Mouse (Mus musculus) limb, embryonic 10.5 days (tissue): ENCODE measurements around the gene P2ry10b. TPM values are rescaled to one million over a fixed set of nuclear protein-coding genes. Genes with fewer than 3 reads are reported as not detected.

ENCODE experiments used
- DNase-seq: peaks from one replicate; pipeline ENCODE4 v3.0.0-alpha.2; 2017; ENCODE audit warnings: low spot score
- H3K27ac ChIP-seq: fragments of 300-500 bp; sonication (generic); 2 replicates; pipeline ENCODE4 v1.5.1; 2016; ENCODE audit warnings: mild to moderate bottlenecking
- H3K27me3 ChIP-seq: fragments of 300-500 bp; sonication (generic); 2 replicates; pipeline ENCODE4 v1.6.1; 2016; ENCODE audit warnings: low read depth, mild to moderate bottlenecking; ENCODE audit not compliant: poor library complexity, severe bottlenecking
- H3K36me3 ChIP-seq: fragments of 300-500 bp; sonication (generic); 2 replicates; pipeline ENCODE4 v1.6.1; 2016; ENCODE audit warnings: mild to moderate bottlenecking, moderate library complexity
- H3K4me1 ChIP-seq: fragments of 300-500 bp; sonication (generic); 2 replicates; pipeline ENCODE4 v1.6.1; 2016
- H3K4me3 ChIP-seq: fragments of 300-500 bp; sonication (generic); 2 replicates; pipeline ENCODE4 v1.5.1; 2016; ENCODE audit warnings: mild to moderate bottlenecking, moderate library complexity
- H3K9me3 ChIP-seq: fragments of 300-500 bp; sonication (generic); replicated peaks from 2 replicates; pipeline ENCODE4 v1.6.1; 2016; ENCODE audit warnings: mild to moderate bottlenecking
- WGBS: fragments of 180-500 bp; shearing (Covaris S2); methylation state at CpG from one replicate; pipeline ENCODE4 v1.1.7; 2016; 5-methylcytosine and 5-hydroxymethylcytosine counted together
- polyA plus RNA-seq: library from polyadenylated mRNA; unstranded; fragments of >200 nt; fragmentation: Nextera tagmentation; extraction: Ambion mirVana; gene quantifications from 2 replicates; pipeline ENCODE4 v1.2.1, GENCODE M21; 2016

Gene P2ry10b
- polyA plus RNA-seq = 0.43 and 0.44 TPM in 2 replicates

DNA sequence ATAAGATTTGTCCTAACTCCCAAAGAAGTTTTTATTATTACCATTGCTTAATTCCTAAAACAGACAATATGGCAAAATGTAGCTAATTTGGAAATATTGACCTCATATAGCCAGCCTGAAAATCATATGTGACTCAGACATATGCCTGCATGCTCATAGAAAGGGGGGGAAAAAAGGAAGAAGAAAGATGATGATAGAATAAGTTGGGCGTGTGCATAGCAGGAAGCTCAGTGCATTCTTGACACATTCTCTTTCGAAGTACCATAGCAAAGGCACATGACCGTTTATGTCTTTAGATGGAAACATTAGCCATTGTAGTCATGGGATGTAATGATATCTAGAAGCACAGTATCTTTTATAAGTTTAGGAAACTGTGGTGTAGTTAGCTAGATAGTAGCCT lies at the start of gene P2ry10b:
P2ry10b (plus strand) TSS at position 247 of the 400 bp plus-strand sequence.
- Histone ChIP-seq H3K4me1 (peaks cover 6% of the 10 kb centered on the region; the same call in 1 of the 2 replicates), H3K9me3 (no peaks in the 10 kb centered on the region), H3K27ac (no peak within 1 kb of the TSS; the same call in 1 of the 2 replicates), H3K4me3 (no peak within 1 kb of the TSS), H3K27me3 (peaks cover 18% of the 10 kb centered on the region; the same call in 1 of the 2 replicates), H3K36me3 (no peaks in the 10 kb centered on the region)
- 85% methylated on average over 3 of the region's 3 CpGs for WGBS
- DNase-seq = no peak

DNA sequence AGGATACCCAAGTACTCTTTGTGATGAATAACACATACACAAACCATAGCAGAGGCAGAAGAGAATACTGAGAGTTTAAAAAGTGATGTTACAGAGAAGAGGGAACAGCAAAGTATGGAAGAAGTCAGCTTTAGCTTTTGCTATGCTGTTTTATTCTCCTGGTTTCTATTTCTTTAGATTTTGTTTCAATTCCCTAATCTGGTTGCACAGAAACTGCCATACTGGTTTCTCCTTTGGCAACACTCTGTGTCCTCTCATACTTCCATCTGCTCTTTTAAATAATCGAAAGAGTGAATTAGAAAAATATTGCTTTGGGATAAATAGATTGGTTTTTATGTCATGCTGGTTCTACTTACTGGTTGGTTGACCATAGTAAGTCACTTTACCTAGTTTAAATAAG lies 32.4 kb upstream of the P2ry10b start:
- Histone ChIP-seq H3K4me1 (no peaks in the 10 kb centered on the region), H3K9me3 (no peaks in the 10 kb centered on the region), H3K27me3 (no peaks in the 10 kb centered on the region; the same call in 1 of the 2 replicates), H3K27ac (no peak overlapping the region), H3K36me3 (no peaks in the 10 kb centered on the region), H3K4me3 (no peak overlapping the region)
- WGBS = 89% methylated on average over 1 of the region's 1 CpGs
- DNase-seq = no peak

DNA sequence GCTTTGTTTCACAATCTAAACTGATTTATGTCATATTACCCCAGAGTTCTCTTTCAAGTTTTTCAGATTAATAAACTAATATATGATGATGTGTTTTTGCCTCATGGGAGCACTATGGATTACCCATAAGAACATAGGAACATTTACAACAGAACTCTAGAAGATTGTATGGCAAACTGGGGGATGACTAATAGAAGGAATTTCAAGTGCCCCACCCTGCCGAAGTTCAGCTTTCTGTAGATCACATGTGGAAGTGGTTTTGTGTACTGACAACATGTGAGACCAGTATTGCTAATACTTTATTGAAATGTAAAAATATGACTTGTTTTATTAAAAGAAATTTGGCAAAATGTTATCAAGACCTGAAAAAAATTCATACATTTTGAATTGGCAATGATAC lies 31.7 kb upstream of the P2ry10b start:
- Histone ChIP-seq H3K4me1 (no peaks in the 10 kb centered on the region), H3K27ac (no peak overlapping the region), H3K27me3 (no peaks in the 10 kb centered on the region), H3K9me3 (no peaks in the 10 kb centered on the region), H3K4me3 (no peak overlapping the region), H3K36me3 (no peaks in the 10 kb centered on the region)
- no peak for DNase-seq
- 91% methylated on average over 1 of the region's 1 CpGs for WGBS

DNA sequence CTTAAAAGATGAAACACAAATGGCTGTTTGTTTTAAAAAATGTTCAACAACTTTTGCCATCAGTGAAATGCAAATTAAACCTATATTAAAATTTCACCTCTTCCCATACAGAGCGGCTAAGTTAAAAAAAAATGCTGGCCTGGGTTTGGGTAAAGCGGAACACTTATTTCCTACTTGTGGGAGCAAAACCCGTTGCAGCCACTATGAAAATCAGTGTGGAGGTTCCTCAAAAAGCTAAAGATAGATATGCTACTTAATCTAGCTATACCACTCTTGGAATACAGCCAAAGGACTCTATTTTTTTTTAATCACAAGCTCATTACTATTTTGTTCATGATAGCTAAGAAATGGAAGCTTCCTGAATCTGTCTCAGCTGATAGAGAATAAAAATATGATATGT lies 5.5 kb upstream of the P2ry10b start:
- Histone ChIP-seq H3K9me3 (no peaks in the 10 kb centered on the region), H3K4me3 (no peak overlapping the region), H3K27me3 (no peaks in the 10 kb centered on the region), H3K4me1 (no peaks in the 10 kb centered on the region), H3K27ac (no peak overlapping the region), H3K36me3 (no peaks in the 10 kb centered on the region)
- WGBS = 92% methylated on average over 3 of the region's 3 CpGs
- no peak for DNase-seq

DNA sequence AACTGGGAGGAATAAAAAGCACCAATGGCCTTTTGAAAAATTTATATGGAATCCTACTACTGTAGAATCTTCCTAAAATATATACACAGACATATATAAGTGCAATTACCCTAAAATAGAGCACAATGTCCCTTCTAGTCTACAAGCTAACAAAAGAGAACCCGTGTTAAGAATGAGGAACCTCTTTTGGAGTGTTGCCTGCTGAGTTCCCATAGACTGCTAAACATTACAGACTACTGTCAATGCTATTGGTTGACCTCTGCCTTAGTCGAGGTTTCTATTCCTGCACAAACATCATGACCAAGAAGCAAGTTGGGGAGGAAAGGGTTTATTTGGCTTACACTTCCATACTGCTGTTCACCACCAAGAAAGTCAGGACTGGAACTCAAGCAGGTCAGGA lies 4.8 kb upstream of the P2ry10b start:
- 73% methylated on average over 2 of the region's 2 CpGs for WGBS
- no peak for DNase-seq

DNA sequence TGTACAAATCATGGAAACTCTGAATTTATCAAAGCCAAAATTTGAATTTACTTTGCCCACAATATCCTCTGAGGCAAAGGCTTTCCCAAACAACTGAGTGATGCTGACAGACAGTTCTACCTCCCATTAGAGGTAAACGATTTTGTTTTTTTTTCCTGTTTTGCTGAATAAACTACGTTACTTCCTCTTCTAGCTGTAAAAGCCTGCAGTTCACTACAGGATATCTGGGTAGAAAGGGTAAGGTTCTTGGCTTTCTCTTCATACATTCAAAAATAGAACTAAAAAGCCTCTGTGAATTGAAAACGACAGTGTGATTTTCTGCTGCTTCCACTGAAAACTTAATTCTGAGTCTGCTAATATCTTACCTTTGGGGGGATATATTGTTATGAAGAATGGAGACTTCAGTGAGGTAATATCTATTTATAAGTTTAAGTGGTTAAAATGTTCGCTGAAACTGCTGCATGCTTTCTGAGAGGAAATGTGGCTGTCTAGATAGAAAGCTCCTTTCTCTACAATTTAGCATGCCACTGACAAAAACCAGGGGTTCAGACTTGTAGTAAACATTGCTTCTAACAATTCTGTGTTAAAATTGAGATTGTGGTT lies 765 bp downstream of the P2ry10b start:
- Histone ChIP-seq H3K36me3 (no peaks in the 10 kb centered on the region), H3K4me1 (peaks cover 6% of the 10 kb centered on the region; the same call in 1 of the 2 replicates), H3K4me3 (no peak overlapping the region), H3K27ac (no peak overlapping the region; the same call in 1 of the 2 replicates), H3K9me3 (no peaks in the 10 kb centered on the region), H3K27me3 (peaks cover 18% of the 10 kb centered on the region; the same call in 1 of the 2 replicates)
- 68% methylated on average over 4 of the region's 4 CpGs for WGBS
- no peak for DNase-seq

More for the DNA sequence above, 4.8 kb upstream of the P2ry10b start:
- Histone ChIP-seq H3K4me3 (no peak overlapping the region), H3K36me3 (no peaks in the 10 kb centered on the region), H3K4me1 (no peaks in the 10 kb centered on the region), H3K9me3 (no peaks in the 10 kb centered on the region), H3K27ac (no peak overlapping the region), H3K27me3 (0 out of 2 replicates have a peak, but pooled peaks cover 5% of the 10 kb centered on the region)

DNA sequence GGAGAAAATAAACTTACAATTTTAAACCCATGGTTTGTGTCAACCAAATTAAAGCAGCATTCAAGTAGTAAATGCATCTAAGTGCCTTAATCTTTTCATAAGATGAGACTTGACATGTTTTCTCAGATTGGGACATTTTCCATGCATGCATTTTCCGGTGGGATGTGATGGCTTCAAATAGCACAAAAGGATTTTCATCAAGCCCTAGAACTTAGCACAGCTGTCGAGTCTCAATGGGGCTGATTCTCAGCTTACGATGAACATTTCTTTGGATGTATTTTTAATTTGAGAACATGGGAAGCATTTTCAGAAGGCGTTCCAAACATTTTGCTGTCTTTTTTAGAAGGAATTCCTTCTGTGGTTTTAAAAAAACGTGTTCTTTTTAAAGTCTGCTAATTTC lies 1.3 kb downstream of the P2ry10b start:
- H3K4me3 ChIP-seq = no peak overlapping the region
- H3K36me3 ChIP-seq = no peaks in the 10 kb centered on the region
- no peak overlapping the region for H3K27ac ChIP-seq
- H3K9me3 ChIP-seq = no peaks in the 10 kb centered on the region
- 65% methylated on average over 5 of the region's 5 CpGs for WGBS
- DNase-seq = no peak
- H3K4me1 ChIP-seq = peaks cover 6% of the 10 kb centered on the region; the same call in 1 of the 2 replicates
- peaks cover 18% of the 10 kb centered on the region; the same call in 1 of the 2 replicates for H3K27me3 ChIP-seq

DNA sequence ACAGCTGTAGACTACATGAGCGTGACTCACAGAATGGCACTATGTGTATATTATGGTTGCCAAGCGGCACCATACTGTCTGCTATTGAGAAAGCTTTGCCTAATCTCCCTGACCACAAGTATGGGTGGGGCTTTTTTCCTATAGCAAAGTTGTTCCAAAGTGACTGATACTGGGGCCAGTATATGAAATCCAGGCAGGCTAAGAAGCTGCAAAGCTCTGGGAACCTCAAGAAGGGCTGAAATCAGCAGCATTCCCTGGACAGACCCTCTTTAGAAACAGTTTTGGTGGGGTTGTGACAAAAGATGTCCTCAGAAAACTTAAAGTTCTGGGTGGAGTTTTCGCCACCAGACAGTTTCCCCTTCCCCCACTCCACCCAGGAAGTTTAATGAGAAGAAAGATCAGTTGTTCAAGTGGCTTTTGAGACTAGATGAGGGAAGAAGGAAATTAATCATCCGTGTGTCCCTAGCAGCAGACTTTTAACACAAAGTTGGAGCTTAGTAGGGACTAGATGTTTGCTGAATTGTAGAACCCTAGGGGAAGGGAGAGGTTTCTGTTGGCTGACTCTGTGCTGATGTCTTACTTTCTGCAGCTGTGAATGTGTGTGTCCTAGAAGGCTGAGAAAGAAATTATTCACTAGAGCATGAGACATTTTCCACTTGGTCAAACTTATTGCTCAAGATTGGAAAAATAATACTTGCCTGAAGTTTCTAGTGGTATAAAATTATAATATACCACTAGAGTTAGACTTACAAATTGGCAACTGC lies 2.2 kb downstream of the P2ry10b start:
- Histone ChIP-seq H3K27me3 (peaks cover 18% of the 10 kb centered on the region; the same call in 1 of the 2 replicates), H3K36me3 (no peaks in the 10 kb centered on the region), H3K4me1 (peaks cover 6% of the 10 kb centered on the region; the same call in 1 of the 2 replicates), H3K27ac (peak overlapping the region; percentile 36; the same call in 1 of the 2 replicates), H3K9me3 (no peaks in the 10 kb centered on the region), H3K4me3 (no peak overlapping the region)
- WGBS = 74% methylated on average over 4 of the region's 4 CpGs
- DNase-seq = peak; percentile 27

DNA sequence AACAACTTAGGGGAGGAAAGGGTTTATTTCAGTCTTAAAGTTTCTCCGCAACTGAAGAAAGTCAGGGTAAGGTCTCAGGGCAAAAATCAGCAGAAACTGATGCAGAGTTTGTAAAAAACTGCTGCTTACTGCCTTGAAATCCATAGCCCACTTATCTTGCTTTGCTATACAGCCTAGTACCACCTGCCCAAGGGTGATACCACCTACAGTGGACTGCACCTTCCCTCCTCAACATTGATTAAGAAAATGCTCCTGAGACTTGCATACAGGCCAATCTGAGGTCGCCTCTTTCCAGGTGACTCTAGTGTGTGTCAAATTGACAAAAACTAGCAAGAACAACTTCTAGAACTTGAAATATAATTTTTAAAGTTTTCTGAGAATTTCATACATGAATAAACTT lies 7.3 kb downstream of the P2ry10b start:
- peaks cover 1% of the 10 kb centered on the region; the same call in 1 of the 2 replicates for H3K4me1 ChIP-seq
- WGBS = 78% methylated on average over 2 of the region's 2 CpGs
- no peak overlapping the region for H3K27ac ChIP-seq
- no peaks in the 10 kb centered on the region for H3K9me3 ChIP-seq
- H3K27me3 ChIP-seq = 0 out of 2 replicates have a peak, but pooled peaks cover 2% of the 10 kb centered on the region
- H3K36me3 ChIP-seq = no peaks in the 10 kb centered on the region
- DNase-seq = no peak
- no peak overlapping the region for H3K4me3 ChIP-seq

DNA sequence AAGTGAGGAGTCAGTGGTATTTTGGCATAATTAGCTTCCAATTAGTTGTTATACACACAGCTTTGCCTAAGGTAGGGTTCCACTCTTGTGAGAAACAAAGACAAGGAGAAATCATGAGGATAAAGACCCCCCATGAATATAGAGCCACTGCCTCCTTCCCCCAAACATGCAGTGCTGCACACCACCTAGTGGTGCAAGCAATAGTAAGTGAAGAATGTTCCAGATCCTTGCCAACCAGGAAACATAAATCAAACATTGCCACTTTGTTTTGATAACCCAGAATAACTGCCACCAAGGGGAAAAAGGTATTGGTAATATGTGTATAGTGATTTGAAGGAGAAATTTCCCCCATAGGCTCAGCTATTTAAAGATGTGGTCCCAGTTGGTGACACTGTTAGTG lies 11.8 kb downstream of the P2ry10b start:
- H3K36me3 ChIP-seq = no peaks in the 10 kb centered on the region
- H3K27me3 ChIP-seq = no peaks in the 10 kb centered on the region
- DNase-seq = no peak

DNA sequence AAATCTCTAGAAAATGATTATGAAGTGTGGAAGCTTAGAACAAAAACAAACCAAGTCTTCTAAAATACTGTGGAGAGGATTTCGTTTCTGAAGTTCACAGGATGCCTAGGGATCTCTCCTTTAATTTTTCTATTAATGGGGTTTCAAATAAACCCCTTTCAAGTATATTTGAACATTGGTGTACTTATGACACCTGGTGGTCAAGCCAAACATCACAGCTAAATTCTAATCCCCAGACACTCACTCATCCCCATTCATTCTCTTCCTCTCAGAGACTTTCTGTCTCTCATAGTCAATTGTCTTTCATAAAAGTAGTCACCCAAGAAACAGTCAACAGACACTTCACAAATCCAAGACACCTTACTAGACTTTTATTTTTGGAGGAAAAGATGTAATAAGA lies 19.6 kb downstream of the P2ry10b start:
- Histone ChIP-seq H3K4me1 (no peaks in the 10 kb centered on the region), H3K4me3 (no peak overlapping the region), H3K9me3 (no peaks in the 10 kb centered on the region), H3K27ac (no peak overlapping the region), H3K27me3 (no peaks in the 10 kb centered on the region), H3K36me3 (no peaks in the 10 kb centered on the region)
- no peak for DNase-seq
- WGBS = 22% methylated on average over 1 of the region's 1 CpGs

More for the DNA sequence above, 11.8 kb downstream of the P2ry10b start:
- no peaks in the 10 kb centered on the region for H3K9me3 ChIP-seq
- H3K4me1 ChIP-seq = no peaks in the 10 kb centered on the region
- no peak overlapping the region for H3K4me3 ChIP-seq
- no peak overlapping the region for H3K27ac ChIP-seq

DNA sequence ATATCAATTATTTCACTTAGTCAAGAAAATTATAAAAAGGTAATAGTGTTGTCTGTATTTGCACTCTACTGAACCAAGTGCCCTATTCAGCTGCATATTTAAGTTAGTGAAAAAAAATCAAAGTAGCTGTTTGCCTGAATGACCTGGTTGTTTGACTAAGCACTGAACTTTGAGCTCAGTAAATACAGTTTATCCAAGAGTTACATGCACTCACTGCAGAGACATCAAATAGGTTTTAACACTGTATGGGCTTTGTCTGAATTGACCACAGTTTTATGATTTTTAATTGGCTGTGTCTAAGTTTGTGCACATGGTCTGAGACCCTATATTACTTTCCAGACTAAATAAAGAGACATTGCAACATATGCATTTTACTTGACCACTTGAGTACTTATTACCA lies 20.4 kb downstream of the P2ry10b start:
- DNase-seq = no peak
- Histone ChIP-seq H3K27ac (no peak overlapping the region), H3K4me1 (no peaks in the 10 kb centered on the region), H3K9me3 (no peaks in the 10 kb centered on the region), H3K27me3 (no peaks in the 10 kb centered on the region), H3K4me3 (no peak overlapping the region), H3K36me3 (no peaks in the 10 kb centered on the region)

DNA sequence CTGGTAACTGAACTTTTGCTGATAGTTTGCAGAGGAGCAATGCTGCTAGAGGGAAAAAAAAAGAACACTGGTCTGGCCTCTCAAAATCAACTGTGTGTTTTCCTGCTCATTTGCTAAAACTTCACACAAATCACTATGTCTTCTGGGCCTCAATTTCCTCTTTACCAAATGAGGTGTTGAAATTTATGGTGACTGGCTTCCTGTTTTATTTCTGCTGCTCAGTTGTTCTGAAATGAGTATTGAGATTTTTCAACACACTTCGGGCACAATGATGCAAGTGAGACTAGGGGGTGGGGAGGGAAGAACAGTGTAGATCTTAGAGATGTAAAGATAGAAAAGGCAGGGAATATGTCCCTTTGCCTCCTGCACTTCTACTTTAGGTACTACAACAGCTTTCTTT lies 30.0 kb downstream of the P2ry10b start:
- H3K36me3 ChIP-seq = no peaks in the 10 kb centered on the region
- no peaks in the 10 kb centered on the region for H3K4me1 ChIP-seq
- no peak for DNase-seq
- H3K27ac ChIP-seq = no peak overlapping the region
- H3K27me3 ChIP-seq = no peaks in the 10 kb centered on the region; the same call in 1 of the 2 replicates
- no peak overlapping the region for H3K4me3 ChIP-seq
- no peaks in the 10 kb centered on the region for H3K9me3 ChIP-seq
- 41% methylated on average over 1 of the region's 1 CpGs for WGBS
